Mouse (Mus musculus) right cerebral cortex, postnatal 14 days (tissue): Measurements from ENCODE around the gene Mical1.
A peak's percentile ranks its signal among the peaks of the same experiment; 100 is the strongest.

Experiments
- DNase-seq: peaks from one replicate; pipeline ENCODE4 v3.0.0; 2022

Mical1 gene

GRCm38 (mm10) chr10:41477278-41478181 lies 1.4 kb downstream of the Mical1 start:
- DNase-seq, result peak; percentile 44

- DNase-seq, result no peak
Observed at GRCm38 (mm10) chr10:41479961-41480360, 3.8 kb downstream of the Mical1 start.

- DNase-seq, result no peak
Observed at GRCm38 (mm10) chr10:41480938-41481880, 5.1 kb downstream of the Mical1 start.

- no peak for DNase-seq
Observed at GRCm38 (mm10) chr10:41482446-41482845, 6.3 kb downstream of the Mical1 start.

- no peak for DNase-seq
Observed at GRCm38 (mm10) chr10:41485778-41486177, 9.7 kb downstream of the Mical1 start.

GRCm38 (mm10) chr10:41486506-41487170 lies 10.5 kb downstream of the Mical1 start:
- DNase-seq, result no peak

GRCm38 (mm10) chr10:41488877-41489276 lies 12.8 kb downstream of the Mical1 start:
- no peak for DNase-seq

GRCm38 (mm10) chr10:41489294-41489693 lies 13.2 kb downstream of the Mical1 start:
- DNase-seq, result no peak

GRCm38 (mm10) chr10:41489708-41490517 lies 13.8 kb downstream of the Mical1 start, which contains the start of the genes Smpd2 and Ppil6:
TSS of gene Smpd2 (minus strand) at chr10:41490369.
TSS of gene Ppil6 (plus strand) at chr10:41490439.
- peak; percentile 91 for DNase-seq

GRCm38 (mm10) chr10:41490518-41490873 lies 14.4 kb downstream of the Mical1 start:
- no peak for DNase-seq

- no peak for DNase-seq
Observed at GRCm38 (mm10) chr10:41491111-41491510, 15.0 kb downstream of the Mical1 start.

- DNase-seq, result no peak
Observed at GRCm38 (mm10) chr10:41500941-41501340, 24.8 kb downstream of the Mical1 start.

GRCm38 (mm10) chr10:41504996-41505395 lies 28.9 kb downstream of the Mical1 start:
- no peak for DNase-seq

GRCm38 (mm10) chr10:41505446-41505845 lies 29.3 kb downstream of the Mical1 start:
- peak; percentile 53 for DNase-seq

GRCm38 (mm10) chr10:41509160-41509559 lies 33.0 kb downstream of the Mical1 start:
- DNase-seq, result no peak

GRCm38 (mm10) chr10:41514301-41514700 lies 38.2 kb downstream of the Mical1 start:
- DNase-seq, result no peak

- DNase-seq, result no peak
Observed at GRCm38 (mm10) chr10:41514921-41515320, 38.8 kb downstream of the Mical1 start.

- peak; percentile 65 for DNase-seq
Observed at GRCm38 (mm10) chr10:41518508-41518980, 42.4 kb downstream of the Mical1 start.

GRCm38 (mm10) chr10:41518981-41519618 lies 43.0 kb downstream of the Mical1 start, which contains the start of gene Cd164:
TSS of gene Cd164 (plus strand) at chr10:41519414.
- DNase-seq, result peak; percentile 89

- peak; percentile 44 for DNase-seq
Observed at GRCm38 (mm10) chr10:41519640-41520409, 43.7 kb downstream of the Mical1 start.

GRCm38 (mm10) chr10:41520410-41520673 lies 44.2 kb downstream of the Mical1 start:
- no peak for DNase-seq
